In genomic region chr5:135188214-135188554, GRCm38 (mm10) we compare ENCODE assay signal across 8 mouse cellular contexts. TPM values are rescaled to one million over a fixed set of nuclear protein-coding genes. Genes with fewer than 3 reads are reported as not detected.
DNase-seq lines count a peak whose midpoint lies in the region; ATAC-seq and TF ChIP-seq lines count a peak whose summit lies in the region.

No protein-coding gene starts in this region.

- peak overlapping the region; percentile 97 for H3K9ac ChIP-seq in heart, embryonic 13.5 days
- H3K9ac ChIP-seq in forebrain, embryonic 15.5 days (replicated peaks) = peak overlapping the region; percentile 91
- H3K9ac ChIP-seq in liver, postnatal 0 days (replicated peaks) = peak overlapping the region; percentile 95

- peaks cover 34% of the 10 kb centered on the region for H3K36me3 ChIP-seq in heart, embryonic 13.5 days
- H3K36me3 ChIP-seq in E14TG2a.4 (ENCODE audit: insufficient read depth, low read length) = peaks cover 42% of the 10 kb centered on the region
- peaks cover 4% of the 10 kb centered on the region for H3K36me3 ChIP-seq in forebrain, embryonic 15.5 days
- peaks cover 5% of the 10 kb centered on the region; the same call in 1 of the 2 replicates for H3K36me3 ChIP-seq in liver, postnatal 0 days (replicated peaks; ENCODE audit: insufficient read depth, low read length)

- intact Hi-C loops in heart, postnatal 10 days (cut with DNase I) = loop anchor here (2.0 kb wide), 1 partner anchor 39 kb away; the partner anchor contains the start of gene Tbl2
- intact Hi-C loops in left cerebral cortex, postnatal 10 days (cut with DNase I) = loop anchor here (5.0 to 10.0 kb wide), 2 partner anchors 66 to 173 kb away; no protein-coding TSS in a partner anchor

- peak overlapping the region; percentile 89 for H3K4me3 ChIP-seq in heart, embryonic 13.5 days
- peak overlapping the region; percentile 94 for H3K4me3 ChIP-seq in E14TG2a.4 (replicated peaks; ENCODE audit: low read length)
- H3K4me3 ChIP-seq in forebrain, embryonic 15.5 days = peak overlapping the region; percentile 75
- peak overlapping the region; percentile 97 for H3K4me3 ChIP-seq in liver, postnatal 0 days (ENCODE audit: low read depth, low read length)

- peak overlapping the region; percentile 84 for H3K4me2 ChIP-seq in heart, embryonic 13.5 days
- peak overlapping the region; percentile 84 for H3K4me2 ChIP-seq in forebrain, embryonic 15.5 days (replicated peaks)
- peak overlapping the region; percentile 83 for H3K4me2 ChIP-seq in liver, postnatal 0 days (ENCODE audit: low read depth, low read length)

- no peak for ATAC-seq in heart, embryonic 13.5 days (ENCODE audit: extremely low read depth, insufficient number of reproducible peaks, low FRiP score, low TSS enrichment)
- no peak for ATAC-seq in forebrain, embryonic 15.5 days (replicated peaks)
- no peak for ATAC-seq in liver, postnatal 0 days

- H3K27ac ChIP-seq in heart, embryonic 13.5 days (replicated peaks) = peak overlapping the region; percentile 96
- peak overlapping the region; percentile 96; the same call in 1 of the 2 replicates for H3K27ac ChIP-seq in forebrain, embryonic 15.5 days (replicated peaks)
- H3K27ac ChIP-seq in liver, postnatal 0 days (ENCODE audit: low read depth) = peak overlapping the region; percentile 96

- no peaks in the 10 kb centered on the region for H3K27me3 ChIP-seq in heart, embryonic 13.5 days (replicated peaks)
- no peaks in the 10 kb centered on the region for H3K27me3 ChIP-seq in E14TG2a.4 (ENCODE audit: insufficient read depth, low read length)
- H3K27me3 ChIP-seq in forebrain, embryonic 15.5 days = no peaks in the 10 kb centered on the region
- no peaks in the 10 kb centered on the region for H3K27me3 ChIP-seq in liver, postnatal 0 days (ENCODE audit: insufficient read depth, low read length)

- no peak for TF ChIP-seq CTCF in E14TG2a.4 (conservative IDR thresholded peaks at IDR 0.05; ENCODE audit: low read length)
- no peak for TF ChIP-seq CTCF in liver, postnatal 0 days (IDR thresholded peaks at IDR 0.05; ENCODE audit: low read depth)

- WGBS in heart, embryonic 13.5 days = 2% methylated on average over 8 of the region's 8 CpGs
- 1% methylated on average over 8 of the region's 8 CpGs for WGBS in forebrain, embryonic 15.5 days
- 3% methylated on average over 8 of the region's 8 CpGs for WGBS in liver, postnatal 0 days (ENCODE audit: insufficient replicate concordance)

- H3K4me1 ChIP-seq in heart, embryonic 13.5 days = peaks cover 48% of the 10 kb centered on the region
- peaks cover 61% of the 10 kb centered on the region for H3K4me1 ChIP-seq in E14TG2a.4 (replicated peaks; ENCODE audit: low read depth, low read length)
- peaks cover 50% of the 10 kb centered on the region for H3K4me1 ChIP-seq in forebrain, embryonic 15.5 days
- H3K4me1 ChIP-seq in liver, postnatal 0 days (ENCODE audit: insufficient read depth) = peaks cover 15% of the 10 kb centered on the region

- no peak for DNase-seq in heart, postnatal 10 days
- no peak for DNase-seq in liver, postnatal 0 days
- DNase-seq in left cerebral cortex, postnatal 10 days (ENCODE audit: extremely low spot score in 1 of 2, low spot score in 2 of 2) = no peak
- no peak for DNase-seq in Muller cell, postnatal 12 days (ENCODE audit: inconsistent ontology term)
- no peak for DNase-seq in cerebellum, adult 9-11 months

- TF ChIP-seq EP300 in liver, postnatal 0 days (IDR thresholded peaks at IDR 0.05; ENCODE audit: low read depth) = no peak

- no peaks in the 10 kb centered on the region for H3K9me3 ChIP-seq in heart, embryonic 13.5 days
- H3K9me3 ChIP-seq in E14TG2a.4 (ENCODE audit: low read length) = no peaks in the 10 kb centered on the region
- H3K9me3 ChIP-seq in forebrain, embryonic 15.5 days = no peaks in the 10 kb centered on the region
- no peaks in the 10 kb centered on the region for H3K9me3 ChIP-seq in liver, postnatal 0 days (ENCODE audit: low read length)

RNA-seq across cellular contexts. Expression of gene Baz1b, which starts 1.1 kb away (rescaled TPM):
- polyA plus RNA-seq in heart, embryonic 13.5 days (2015; fragmentation: Nextera tagmentation; extraction: Ambion mirVana) = 21.9 and 24.4 TPM in 2 replicates
- total RNA-seq in heart, postnatal 10 days (2021) = 10 to 100 TPM; 41.6 to 48.5 TPM
- 42.9 and 43.2 TPM in 2 replicates for polyA plus RNA-seq in forebrain, embryonic 15.5 days (2015; fragmentation: Nextera tagmentation; extraction: Ambion mirVana)
- 10.5 and 11.7 TPM in 2 replicates for polyA plus RNA-seq in liver, postnatal 0 days (2015; fragmentation: Nextera tagmentation; extraction: Ambion mirVana)
- total RNA-seq in left cerebral cortex, postnatal 10 days (2021) = 10 to 100 TPM; 44.6 to 45.7 TPM

RNA-seq across cellular contexts. Expression of gene Bcl7b, which starts 20.1 kb away (rescaled TPM):
- polyA plus RNA-seq in heart, embryonic 13.5 days (2015; fragmentation: Nextera tagmentation; extraction: Ambion mirVana) = 33.7 and 38.0 TPM in 2 replicates
- 10 to 100 TPM; 33.5 to 35.8 TPM for total RNA-seq in heart, postnatal 10 days (2021)
- polyA plus RNA-seq in forebrain, embryonic 15.5 days (2015; fragmentation: Nextera tagmentation; extraction: Ambion mirVana) = 52.9 and 53.8 TPM in 2 replicates
- 30.1 and 32.6 TPM in 2 replicates for polyA plus RNA-seq in liver, postnatal 0 days (2015; fragmentation: Nextera tagmentation; extraction: Ambion mirVana)
- 10 to 100 TPM; 29.4 to 33.0 TPM for total RNA-seq in left cerebral cortex, postnatal 10 days (2021)

RNA-seq across cellular contexts. Expression of gene Tbl2, which starts 38.7 kb away (rescaled TPM):
- 18.0 and 18.1 TPM in 2 replicates for polyA plus RNA-seq in heart, embryonic 13.5 days (2015; fragmentation: Nextera tagmentation; extraction: Ambion mirVana)
- 10 to 100 TPM; 13.0 to 15.6 TPM for total RNA-seq in heart, postnatal 10 days (2021)
- 16.8 and 17.5 TPM in 2 replicates for polyA plus RNA-seq in forebrain, embryonic 15.5 days (2015; fragmentation: Nextera tagmentation; extraction: Ambion mirVana)
- polyA plus RNA-seq in liver, postnatal 0 days (2015; fragmentation: Nextera tagmentation; extraction: Ambion mirVana) = 10.4 and 12.3 TPM in 2 replicates
- total RNA-seq in left cerebral cortex, postnatal 10 days (2021) = 10 to 100 TPM; 23.3 to 23.6 TPM
